Mouse (Mus musculus) thymus, adult 18-20 months (tissue): Measurements from ENCODE around the gene Accsl.

Source experiments
- DNase-seq, 2 experiments: peaks; one replicate each; pipeline ENCODE4 v3.0.0; 2022; ENCODE audit warnings: mixed read lengths in 2 of 2

The Accsl gene

DNA sequence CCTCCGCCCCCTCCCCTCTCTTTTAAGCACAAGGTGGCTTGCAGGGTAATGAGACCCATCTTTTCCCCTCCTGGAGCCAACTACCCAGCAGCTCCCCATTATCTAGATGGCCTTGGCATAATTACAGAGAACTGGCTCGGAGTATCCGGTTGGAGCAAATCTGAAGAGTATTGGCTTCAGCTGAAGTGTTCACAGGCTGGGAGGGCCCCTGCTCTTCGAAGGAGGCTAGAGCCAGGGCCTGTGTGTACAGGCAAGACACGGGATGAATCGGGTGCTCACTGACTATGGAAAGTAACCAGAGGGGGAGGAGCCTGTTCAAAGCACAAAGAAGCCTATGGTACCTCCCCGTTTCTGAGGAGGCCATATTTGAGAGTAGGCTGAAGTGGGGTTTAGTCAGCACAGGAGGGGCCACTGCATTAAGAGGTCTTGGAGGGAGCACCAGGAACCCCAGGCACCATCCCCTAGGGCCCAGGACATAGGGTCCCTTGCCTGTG lies at the start of gene Accsl:
Accsl (minus strand) TSS at position 51 of the 494 bp plus-strand sequence.
- DNase-seq, result no peak

DNA sequence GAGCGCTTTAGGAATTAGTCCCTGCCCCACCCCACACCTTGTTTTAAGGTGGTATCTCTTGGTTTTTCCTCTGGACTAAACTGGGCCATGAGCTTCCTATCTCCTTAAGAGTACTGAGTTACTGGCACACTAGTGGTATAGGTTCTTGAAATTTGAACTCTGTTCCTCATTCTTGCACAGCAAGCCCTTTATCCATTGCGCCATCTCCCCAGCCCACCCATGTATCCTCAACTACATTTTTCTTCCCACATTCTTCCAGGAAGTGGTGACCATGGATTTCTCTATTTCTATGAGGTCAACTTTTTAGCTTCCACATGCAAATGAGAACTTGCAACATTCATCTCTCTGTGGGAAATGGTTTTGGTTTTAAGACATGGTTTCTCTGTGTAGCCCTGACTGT lies 44.6 kb upstream of the Accsl start:
- no peak for DNase-seq

DNA sequence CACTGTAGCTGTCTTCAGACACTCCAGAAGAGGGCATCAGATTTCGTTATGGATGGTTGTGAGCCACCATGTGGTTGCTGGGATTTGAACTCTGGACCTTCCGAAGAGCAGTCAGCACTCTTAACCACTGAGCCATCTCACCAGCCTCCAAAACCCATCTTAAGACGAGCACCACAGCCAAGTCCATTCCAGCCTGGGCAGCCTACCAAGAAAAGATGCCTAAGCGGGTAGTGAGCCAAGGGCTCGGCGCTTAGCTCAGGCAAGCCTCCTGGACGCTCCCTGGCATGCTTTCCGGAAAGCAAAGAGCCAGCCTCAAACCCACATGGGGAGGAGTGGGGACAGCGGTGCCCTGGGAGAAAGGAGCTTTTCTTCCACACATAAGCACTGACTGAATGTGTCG lies 43.0 kb upstream of the Accsl start:
- no peak for DNase-seq

DNA sequence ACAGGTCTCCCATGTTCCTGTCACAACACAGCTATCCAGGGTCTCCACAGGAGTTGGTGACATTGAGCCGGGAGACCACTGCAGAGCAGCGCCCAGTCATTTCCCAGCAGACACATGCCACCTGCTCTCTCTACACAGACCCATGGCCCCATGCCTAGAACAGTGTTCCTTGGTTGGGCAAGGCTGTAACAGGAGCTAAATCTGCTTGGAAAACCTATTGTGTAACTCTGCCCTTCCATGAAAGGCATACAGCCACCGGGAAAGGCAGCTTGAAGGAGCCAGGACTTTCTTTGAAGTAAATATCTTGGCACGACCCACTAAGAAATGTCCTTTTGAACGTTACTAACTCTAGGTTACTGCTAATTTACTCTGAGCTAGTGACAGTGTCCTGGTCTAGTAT lies 40.8 kb upstream of the Accsl start:
- DNase-seq, result no peak

DNA sequence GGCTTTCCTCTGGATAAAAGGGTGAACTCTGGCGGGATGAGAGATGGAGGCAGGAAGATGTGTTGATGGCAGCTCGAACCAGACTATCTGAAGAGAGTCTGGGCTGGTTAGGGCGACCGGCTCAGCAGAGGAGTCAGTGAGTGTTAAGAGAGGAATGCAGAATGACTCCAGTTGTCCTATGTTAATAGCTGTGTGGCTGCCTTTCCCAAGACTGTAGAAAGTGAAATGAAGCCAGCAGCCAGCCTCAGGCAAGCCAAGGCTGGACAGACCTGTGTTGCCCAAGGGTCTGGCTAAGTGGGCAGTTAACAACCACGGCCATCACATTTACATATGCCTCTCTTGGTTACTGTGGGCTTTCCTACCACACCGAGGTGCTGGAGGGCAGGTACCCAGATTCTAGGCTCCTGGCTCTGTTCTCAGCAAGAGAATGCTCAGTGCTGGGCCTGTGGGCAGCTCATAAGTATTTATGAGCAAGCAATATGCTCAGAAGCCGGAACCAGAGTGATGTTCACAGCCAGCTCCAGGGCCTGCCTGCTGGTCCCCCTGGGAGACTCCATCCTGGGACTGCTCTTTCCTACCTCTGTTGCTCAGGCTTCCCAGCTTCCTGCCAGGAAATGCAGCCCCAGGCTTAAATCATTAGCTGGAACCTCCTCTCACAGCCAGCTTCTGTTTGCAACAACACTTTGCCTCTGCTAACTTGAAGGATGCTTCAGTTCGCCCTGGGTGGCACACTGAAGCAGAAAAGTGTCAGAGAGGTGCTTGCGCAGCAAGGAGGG lies 38.8 kb upstream of the Accsl start:
- no peak for DNase-seq

DNA sequence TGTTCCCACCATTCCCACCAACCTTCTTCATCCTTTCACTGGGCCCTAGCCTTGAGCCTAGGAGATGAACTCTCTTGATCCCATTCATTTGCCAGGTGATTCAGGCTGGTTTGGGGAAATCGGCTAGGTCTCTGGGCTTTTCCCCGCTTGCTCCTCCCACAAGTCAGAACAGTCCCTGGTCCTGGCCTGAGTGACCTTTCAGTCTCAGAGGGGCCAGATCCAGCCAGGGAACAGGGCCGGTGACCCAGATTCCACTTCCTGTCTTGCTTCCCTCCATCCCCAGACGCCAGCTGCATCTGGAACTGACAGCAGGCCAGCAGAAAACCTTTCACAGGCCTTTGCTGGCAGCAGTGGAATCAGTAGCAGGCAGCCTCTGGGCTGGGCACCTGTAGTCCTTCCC lies 37.4 kb upstream of the Accsl start:
- no peak for DNase-seq

DNA sequence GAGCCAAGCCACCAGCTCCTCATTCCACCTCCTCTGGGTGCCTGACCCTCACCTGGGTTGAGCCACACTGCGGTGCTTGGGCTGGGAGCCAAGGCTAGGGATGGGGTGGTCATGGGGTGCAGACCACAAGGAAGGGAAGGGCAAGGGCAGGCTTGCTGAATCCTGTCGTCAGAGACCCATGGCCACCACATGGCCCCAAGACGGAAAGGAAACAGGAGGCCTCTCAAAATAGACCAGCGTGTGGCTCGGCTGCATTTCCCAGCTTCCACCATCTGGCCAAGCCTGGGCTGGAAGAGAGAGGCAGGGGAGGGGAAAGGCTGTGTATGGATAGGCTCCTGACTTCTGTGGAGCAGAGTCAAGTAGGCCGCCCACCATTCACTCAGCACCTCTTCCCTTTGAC lies 34.5 kb upstream of the Accsl start:
- DNase-seq, result no peak

DNA sequence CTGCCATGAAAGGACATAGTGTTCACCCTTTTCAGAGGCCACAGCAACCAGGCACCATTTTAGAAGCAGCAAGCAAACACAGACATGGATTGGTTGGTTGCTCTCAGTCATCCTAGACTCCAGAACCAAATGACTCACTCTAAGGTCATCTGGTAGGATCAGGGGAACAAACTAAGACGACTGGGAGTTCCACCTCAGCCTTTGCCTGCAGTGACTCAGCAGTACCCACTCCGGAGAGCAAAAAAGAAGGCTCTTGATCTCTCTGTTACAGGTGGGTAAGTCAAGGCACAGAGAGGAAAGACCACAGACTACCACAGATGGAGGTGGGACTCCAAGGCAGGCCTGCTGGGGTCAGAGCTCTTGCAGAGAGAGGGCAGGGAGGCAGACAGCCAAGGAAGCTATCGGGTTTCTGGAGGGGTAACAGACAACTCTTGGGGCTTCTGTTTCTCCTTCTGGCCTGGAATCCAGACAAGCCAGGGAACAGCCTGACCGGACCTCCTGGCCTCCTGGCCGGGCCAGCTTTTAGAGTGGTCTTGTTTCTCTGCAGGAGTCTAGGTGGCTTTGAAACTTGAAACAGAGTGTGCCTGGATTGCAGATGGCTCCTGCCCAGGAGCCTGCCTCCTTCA lies 33.8 kb upstream of the Accsl start:
- DNase-seq, result no peak

DNA sequence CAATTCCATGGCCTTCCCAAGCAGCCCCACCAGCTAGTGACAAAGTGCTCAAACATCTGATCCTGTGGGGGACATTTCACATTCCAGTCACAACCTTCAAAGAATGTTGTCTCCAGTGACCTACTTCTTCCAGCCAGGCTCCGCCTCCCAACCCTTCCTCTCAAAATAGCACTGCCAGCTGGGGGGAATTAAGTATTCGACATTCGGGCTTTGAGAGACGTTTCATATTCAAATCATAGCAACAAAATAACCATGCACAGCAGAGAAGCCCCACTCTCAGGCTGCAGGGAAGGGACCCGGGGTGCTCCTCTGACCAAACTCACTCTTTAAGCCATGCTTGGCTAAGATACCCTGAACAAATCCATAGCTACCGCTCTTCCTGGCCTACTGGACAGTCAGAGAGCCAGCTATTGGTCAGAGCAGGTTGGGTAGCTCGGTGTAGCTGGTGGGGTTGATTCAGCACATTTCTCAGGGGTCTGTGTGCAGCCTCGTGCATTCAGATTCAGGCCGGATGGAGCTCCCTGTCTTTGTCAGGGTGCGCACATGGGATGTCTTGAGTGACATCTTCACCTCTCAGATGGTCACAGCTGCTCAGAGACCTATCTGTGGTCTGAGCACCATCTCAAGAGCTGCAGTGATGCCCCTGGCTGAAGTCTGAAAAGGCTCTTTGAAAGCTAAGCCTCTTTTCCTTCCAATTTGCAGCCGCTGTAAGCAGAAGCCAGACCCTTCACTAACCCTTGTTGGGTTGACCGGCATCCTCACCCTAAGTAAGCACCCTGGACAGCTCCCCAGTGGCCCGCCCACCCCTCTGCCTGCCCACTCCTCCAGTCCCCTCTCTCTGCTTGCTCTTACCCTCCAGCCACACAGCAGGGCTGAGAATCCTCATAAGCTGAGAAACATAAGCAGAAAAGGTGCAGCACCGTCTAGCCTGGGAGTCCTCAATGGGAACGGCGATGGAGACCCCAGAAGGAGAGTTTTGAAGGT lies 30.7 kb upstream of the Accsl start:
- DNase-seq, result no peak

DNA sequence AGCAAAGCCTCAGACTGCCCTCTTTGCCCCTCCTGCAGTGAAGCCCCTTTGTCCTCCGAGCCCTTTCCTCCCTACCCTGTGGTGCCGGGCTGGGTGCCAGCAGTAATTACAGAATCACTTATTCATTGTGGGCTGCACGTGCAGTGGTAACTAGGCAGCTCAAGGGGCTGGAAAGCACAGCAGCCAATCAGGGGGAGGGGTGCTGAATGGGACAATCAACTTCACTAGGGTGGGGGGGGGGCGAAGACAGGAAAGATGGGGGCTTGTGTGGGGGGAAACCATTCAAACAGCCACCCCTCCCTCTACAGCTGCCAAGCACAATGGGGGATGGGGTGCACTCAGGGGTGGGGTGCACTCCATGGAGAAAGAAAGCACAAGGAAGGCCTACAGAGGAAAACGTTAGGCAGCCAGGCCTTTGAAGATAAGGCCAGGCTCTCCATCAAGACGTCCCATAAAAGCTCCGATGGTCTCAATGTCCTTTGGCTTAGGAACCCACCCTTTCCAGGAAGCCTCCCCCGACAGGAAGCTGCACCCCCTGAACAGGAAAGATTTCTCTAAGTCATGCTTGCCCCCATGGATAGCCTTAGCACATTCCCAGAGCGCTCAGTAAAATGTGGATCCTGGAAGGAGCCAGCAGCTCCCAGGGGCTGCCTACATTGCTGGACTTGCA lies 22.8 kb upstream of the Accsl start:
- DNase-seq, result no peak

DNA sequence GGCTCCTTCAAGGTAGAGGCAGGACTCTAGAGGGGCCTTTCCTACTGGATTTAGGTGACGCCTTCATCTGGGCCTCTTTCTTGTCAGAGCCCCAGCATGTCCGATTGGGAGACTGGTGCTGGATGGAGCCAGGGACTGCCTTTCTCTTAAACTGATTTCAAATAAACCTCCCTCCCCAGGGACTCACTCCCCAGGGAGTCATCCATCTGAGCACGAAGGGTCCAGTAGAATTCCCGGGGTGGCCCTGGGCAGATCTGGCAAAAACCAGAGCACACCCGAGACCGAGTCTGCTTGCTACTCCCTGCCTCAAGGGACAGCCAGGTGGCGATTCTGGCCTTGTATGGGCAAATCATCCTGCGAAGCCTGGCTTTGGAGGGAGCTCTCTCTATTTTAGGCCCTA lies 21.2 kb upstream of the Accsl start:
- no peak for DNase-seq

DNA sequence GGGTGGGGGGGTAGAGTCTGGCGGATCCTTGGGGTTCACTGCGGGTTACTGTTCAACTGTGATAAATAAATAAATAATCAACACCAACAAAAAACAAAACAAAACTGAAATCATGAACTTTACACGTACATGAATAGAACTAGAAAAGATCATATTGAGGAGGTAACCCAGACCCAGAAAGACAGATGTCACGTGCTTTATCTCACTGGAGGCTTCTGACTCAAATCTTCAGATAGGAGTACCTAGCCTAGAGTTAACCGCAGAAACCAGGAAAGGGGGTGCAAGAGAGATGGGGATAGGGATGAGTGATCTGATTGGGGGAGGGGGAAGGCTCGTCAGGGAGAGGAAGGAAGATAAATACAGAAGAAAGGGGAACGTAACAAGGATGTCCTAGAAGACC lies 20.1 kb upstream of the Accsl start:
- no peak for DNase-seq

DNA sequence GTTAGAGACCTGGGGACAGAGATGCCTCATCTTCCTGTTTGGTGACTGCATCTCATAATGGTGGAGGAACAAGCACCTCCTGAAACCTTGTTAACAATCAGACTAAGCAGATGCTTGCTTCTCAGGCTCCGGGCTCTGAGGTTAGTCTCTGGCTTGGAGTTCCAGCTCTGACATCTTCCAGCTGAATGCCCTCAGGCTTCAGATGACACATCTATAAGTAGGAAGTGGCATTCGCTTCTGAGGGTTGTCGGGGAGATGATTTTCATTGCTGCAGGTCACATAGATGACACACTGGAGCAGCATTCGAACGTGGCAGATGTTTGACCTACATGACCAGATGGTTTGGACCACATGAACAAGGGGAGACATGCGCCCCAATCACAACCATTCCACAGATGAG lies 19.4 kb upstream of the Accsl start:
- DNase-seq, result no peak

DNA sequence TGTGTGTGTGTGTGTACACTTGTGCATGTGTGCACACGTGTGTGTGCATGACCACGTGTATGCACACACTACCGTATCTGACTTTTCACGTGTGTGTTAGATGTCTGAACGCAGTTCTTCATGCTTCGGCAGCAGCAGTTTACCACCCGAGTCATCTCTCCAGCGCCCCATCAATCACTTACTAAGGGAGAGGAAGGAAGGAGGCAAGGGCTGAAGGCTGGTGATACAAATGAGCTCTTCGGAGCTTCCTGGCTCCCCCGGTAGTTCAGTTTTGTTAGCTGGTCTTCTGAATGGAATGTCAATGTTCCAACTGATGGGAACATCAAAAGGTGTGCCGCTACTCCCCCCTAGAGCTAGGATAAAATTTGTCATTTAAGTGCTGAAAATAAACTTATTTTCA lies 18.3 kb upstream of the Accsl start:
- no peak for DNase-seq

DNA sequence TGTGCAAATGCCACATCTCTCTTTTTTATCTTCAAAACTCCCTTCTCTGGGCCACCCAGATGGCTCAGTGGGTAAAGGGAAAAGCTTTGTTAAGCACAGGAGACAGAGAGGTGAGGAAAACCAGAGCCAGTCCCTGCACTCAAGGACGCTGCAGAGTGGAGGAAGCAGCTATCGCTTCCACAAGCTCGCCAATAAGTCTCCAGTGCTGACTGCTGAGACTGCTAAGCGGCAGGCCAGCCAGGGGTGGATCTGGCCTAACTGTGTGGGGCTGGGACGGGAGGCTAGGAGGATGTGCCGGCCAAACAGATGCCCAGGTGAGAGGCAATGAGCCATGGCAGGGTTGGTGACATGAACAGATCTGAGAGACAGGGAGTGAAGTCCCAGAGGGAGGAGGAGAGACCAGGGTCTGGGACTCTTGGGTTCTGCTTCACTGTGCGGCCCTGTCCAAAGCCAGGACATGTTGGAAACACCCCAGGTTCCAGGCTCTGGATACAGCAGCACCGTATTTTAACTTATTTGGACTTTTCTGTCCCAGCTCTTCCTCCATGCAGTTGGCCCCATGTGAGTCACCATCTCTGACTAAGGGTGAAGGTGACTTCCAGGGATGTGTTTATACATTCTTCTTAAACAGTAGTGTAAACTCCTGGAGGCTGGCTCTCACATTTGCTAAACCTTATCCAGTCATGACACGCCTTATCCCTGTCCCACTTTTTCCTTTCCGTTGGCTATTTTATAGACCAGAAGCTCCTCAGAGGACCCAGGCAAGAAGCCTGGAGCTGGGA lies 17.2 kb upstream of the Accsl start:
- no peak for DNase-seq

DNA sequence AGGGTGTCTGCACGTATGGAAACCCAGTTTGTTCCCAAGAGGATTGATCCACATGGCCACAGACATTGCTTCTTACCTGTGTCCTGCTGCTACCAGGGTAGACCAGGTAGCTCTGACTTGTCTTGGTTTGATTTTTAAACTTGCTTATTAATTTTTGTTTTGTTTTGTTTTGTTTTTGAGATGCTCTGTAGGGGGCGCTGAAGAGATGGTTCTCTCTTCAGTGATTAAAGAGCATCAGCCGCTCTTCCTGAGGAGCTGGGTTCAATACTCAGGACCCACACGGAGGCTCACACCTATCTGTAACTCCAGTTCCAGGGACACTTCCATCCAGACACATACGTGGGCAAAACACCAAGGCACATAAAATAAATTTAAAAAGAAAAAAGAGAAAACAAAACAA lies 14.1 kb upstream of the Accsl start:
- no peak for DNase-seq

DNA sequence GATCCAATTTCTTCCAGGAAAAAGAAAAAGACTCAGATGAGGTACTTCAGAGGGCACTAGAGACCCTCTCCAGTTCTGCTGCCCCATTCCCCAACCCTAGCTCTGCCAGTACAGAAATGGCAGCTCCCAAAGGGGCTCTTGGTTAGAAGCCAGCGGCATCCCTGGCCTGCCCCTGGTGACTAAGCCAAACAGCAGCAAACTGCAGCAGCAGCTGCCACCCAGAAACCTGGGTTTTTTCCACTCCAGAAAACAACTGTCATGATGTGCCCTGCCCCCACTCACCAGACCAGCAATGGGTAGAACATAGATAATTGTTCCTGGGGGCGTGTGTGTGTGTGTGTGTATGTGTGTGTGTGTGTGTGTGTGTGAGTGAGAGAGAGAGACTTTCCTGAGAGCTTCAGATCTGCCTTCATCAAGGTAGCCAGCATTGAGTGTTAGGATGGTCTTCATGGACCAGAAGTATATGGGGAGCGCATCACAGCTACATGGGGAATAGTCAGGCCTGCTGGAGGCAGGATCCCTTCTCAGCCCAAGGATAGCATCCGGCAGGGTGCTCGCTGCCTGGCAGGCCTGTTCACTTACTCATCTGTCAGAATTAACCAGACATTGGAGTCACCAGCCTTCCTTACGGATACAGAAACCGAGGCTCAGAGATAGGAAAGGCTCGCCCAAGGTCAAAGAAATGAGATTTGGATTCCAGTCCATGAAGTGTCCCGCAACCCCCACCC lies 12.8 kb upstream of the Accsl start:
- DNase-seq, result no peak

DNA sequence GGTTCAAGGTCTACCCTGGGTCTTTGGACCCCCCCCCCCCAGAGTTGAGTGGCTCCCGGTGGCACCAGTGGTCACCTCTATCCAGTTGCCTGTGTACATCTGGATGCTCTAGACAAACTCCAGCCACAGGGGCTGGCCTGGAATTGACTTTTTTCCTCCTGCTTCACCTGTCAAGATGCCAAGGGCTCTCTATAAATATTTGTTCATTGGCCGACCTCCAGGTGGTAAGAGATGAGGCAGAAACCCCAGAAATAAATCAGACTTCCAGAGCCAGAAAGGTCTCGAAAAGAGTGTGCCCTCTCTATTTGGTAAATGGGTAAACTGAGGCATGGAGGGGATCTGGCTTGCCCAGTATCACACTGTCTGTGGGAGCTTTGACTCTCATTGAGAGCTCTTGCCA lies 12.0 kb upstream of the Accsl start:
- DNase-seq, result no peak

DNA sequence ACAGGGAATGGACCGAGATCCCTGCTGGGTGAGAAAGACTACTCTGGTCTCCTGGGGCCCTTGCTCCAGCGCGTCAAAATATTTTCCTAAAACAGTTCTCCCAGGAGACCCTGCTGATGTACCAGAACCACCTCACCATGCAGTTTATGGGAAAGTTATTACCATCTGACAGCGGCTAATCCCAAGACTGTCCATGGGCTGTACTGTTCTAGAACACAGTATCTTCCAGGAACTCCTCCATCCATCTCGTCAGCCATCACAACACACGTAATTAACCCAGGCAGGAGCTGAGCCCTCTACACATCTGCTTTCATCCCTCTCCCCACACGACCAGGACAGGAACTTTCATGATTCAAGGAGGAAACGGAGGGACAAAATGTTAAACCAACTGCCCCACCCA lies 11.5 kb upstream of the Accsl start:
- no peak for DNase-seq

DNA sequence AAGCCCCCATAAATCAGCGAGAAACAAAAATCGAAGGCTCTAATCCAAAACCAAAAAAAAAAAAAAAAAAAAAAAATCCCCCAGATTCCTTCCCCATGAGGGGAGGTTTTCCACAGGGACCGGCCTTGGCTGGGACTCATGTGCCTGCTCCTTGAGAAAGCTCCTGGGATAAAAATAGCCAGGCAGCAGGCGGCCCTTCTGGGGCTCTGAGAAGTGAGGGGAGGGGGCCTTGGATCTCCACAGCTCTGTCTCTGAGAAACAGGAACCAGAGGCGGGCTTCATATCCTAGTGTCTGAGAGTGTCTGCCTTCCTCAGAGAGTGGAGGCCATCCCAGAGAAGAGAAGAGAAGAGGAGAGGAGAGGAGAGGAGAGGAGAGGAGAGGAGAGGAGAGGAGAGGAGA lies 8.0 kb upstream of the Accsl start:
- no peak for DNase-seq

DNA sequence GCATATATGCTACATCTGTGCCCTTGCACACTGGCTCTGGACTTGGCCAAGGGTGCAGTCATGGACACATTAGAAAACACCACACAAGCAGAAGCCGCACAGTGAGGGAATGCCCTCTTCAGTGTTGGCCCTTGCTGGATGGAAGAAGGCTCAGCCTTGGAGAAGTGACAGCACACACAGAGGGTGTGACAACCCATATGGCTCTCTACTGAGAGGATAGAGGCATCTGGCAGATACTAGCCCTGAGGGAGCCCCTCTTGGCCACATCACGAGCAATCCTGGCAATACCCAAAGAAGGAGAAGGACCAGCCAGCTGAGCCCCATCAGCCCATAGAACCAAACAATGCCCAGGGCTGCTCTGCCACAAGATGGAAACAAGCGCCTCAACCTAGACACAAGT lies 5.6 kb upstream of the Accsl start:
- no peak for DNase-seq

DNA sequence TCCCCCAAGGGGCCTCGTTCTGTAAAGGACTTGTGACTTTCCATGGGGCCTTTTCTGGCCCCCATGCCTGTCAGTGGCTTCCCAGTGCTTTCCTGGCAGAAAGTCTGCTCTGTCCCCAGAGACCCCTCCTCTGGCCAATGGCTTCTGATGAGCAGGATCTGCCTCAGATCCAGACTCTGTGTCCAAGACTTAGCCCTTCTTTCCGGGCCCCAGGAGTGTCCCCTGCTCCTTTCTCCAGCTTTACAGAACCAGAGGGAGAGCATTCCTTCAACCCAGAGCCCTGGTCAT lies 5.2 kb upstream of the Accsl start:
- no peak for DNase-seq
